Mouse (Mus musculus) myocyte (in vitro differentiated cells): ENCODE results near the gene Tcf7l1.

Experiments
- E2F4 ChIP-seq: IDR thresholded peaks from one replicate; pipeline ENCODE4 v1.6.1; 2011; ENCODE audit warnings: mild to moderate bottlenecking, control low read depth, moderate library complexity; ENCODE audit not compliant: insufficient read depth
- MAX ChIP-seq: IDR thresholded peaks from one replicate; pipeline ENCODE4 v1.6.1; 2011; ENCODE audit warnings: low read depth, mild to moderate bottlenecking, control low read depth
- MYOG ChIP-seq, 3 experiments: IDR thresholded peaks; one replicate each; pipeline ENCODE4 v1.6.1; 2011; ENCODE audit warnings: control low read depth in 2 of 3, low read depth in 2 of 3, mild to moderate bottlenecking in 2 of 3; ENCODE audit not compliant: insufficient read length in 2 of 3, control insufficient read depth in 1 of 3, insufficient read depth in 1 of 3
- POLR2A ChIP-seq: IDR thresholded peaks from one replicate; pipeline ENCODE4 v1.6.1; 2011; ENCODE audit warnings: low read depth, mild to moderate bottlenecking, control low read depth, moderate library complexity; ENCODE audit not compliant: insufficient read length
- REST ChIP-seq: IDR thresholded peaks from one replicate; pipeline ENCODE4 v1.6.1; 2011; ENCODE audit warnings: mild to moderate bottlenecking, control low read depth, moderate library complexity; ENCODE audit not compliant: insufficient read depth, insufficient read length
- TCF12 ChIP-seq: IDR thresholded peaks from one replicate; pipeline ENCODE4 v1.6.1; 2011; ENCODE audit warnings: mild to moderate bottlenecking, control low read depth; ENCODE audit not compliant: poor library complexity, insufficient read depth, severe bottlenecking

- TF ChIP-seq POLR2A (no peak), REST (no peak), MYOG (IDR thresholded peaks at IDR 0.05; ENCODE audit: control insufficient read depth in 1 of 3, insufficient read depth in 1 of 3, insufficient read length in 2 of 3, low read depth in 2 of 3) (no peak), E2F4 (no peak), TCF12 (no peak), MAX (no peak)
Observed at GRCm38 (mm10) chr6:72627276-72627675, 161.8 kb downstream of the Tcf7l1 start.
